Mouse (Mus musculus) midbrain, embryonic 11.5 days (tissue): ENCODE measurements around the gene Man2a2. TPM values are rescaled to one million over a fixed set of nuclear protein-coding genes. Genes with fewer than 3 reads are reported as not detected.
A peak's percentile ranks its signal among the peaks of the same experiment; 100 is the strongest.

Experiments used
- ATAC-seq: fragments of 200-750 bp; cut with Nextera tagmentation; 2 replicates; pipeline ENCODE4 v1.8.0; 2017; ENCODE audit warnings: moderate TSS enrichment, moderate library complexity; ENCODE audit not compliant: low FRiP score
- DNase-seq: peaks from one replicate; pipeline ENCODE4 v3.0.0; 2015; ENCODE audit warnings: low spot score; ENCODE audit errors: missing footprints
- H3K27ac ChIP-seq: fragments of 300-500 bp; sonication (generic); 2 replicates; pipeline ENCODE4 v1.5.1; 2014; ENCODE audit warnings: low read depth, low read length
- H3K27me3 ChIP-seq: fragments of 300-500 bp; sonication (generic); 2 replicates; pipeline ENCODE4 v1.6.1; 2014; ENCODE audit warnings: mild to moderate bottlenecking, low read length, moderate library complexity, mixed read lengths; ENCODE audit not compliant: control insufficient read depth, insufficient read depth
- H3K36me3 ChIP-seq: fragments of 300-500 bp; sonication (generic); 2 replicates; pipeline ENCODE4 v1.6.1; 2014; ENCODE audit warnings: mild to moderate bottlenecking, low read length, moderate library complexity, mixed read lengths; ENCODE audit not compliant: control insufficient read depth, insufficient read depth
- H3K4me1 ChIP-seq: fragments of 300-500 bp; sonication (generic); 2 replicates; pipeline ENCODE4 v1.6.1; 2014; ENCODE audit warnings: low read length; ENCODE audit not compliant: control insufficient read depth, insufficient read depth
- H3K4me2 ChIP-seq: fragments of 300-500 bp; sonication (generic); 2 replicates; pipeline ENCODE4 v1.6.1; 2014; ENCODE audit warnings: mild to moderate bottlenecking, moderate library complexity
- H3K4me3 ChIP-seq: fragments of 300-500 bp; sonication (generic); 2 replicates; pipeline ENCODE4 v1.5.1; 2014; ENCODE audit warnings: low read depth, low read length
- H3K9ac ChIP-seq: fragments of 300-500 bp; sonication (generic); 2 replicates; pipeline ENCODE4 v1.6.1; 2014; ENCODE audit warnings: low read length
- H3K9me3 ChIP-seq: fragments of 300-500 bp; sonication (generic); 2 replicates; pipeline ENCODE4 v1.6.1; 2016; ENCODE audit warnings: low read length; ENCODE audit not compliant: control insufficient read depth
- WGBS: fragments of 180-500 bp; shearing (Covaris S2); extraction: QIAGEN DNeasy Blood & Tissue Kit; methylation state at CpG from one replicate; pipeline ENCODE4 v1.1.7; 2014; 5-methylcytosine and 5-hydroxymethylcytosine counted together
- polyA plus RNA-seq: library from polyadenylated mRNA; unstranded; fragments of >200 nt; fragmentation: Nextera tagmentation; extraction: Ambion mirVana; gene quantifications from 2 replicates; pipeline ENCODE4 v1.2.1, GENCODE M21; 2014

Man2a2 gene
- polyA plus RNA-seq, 1 experiment from 2014 or later: 6.9 TPM

GRCm38 (mm10) chr7:80301522-80301921, 69.7 kb downstream of the Man2a2 start:
- H3K4me2 ChIP-seq: no peak overlapping the region
- H3K36me3 ChIP-seq: peaks cover 24% of the 10 kb centered on the region
- WGBS: 84% methylated on average over 2 of the region's 2 CpGs
- H3K27me3 ChIP-seq: no peaks in the 10 kb centered on the region
- no peak overlapping the region for H3K4me3 ChIP-seq
- no peak overlapping the region for H3K9ac ChIP-seq
- DNase-seq (no peak), ATAC-seq (no peak)
- no peak overlapping the region for H3K27ac ChIP-seq
- H3K9me3 ChIP-seq: no peaks in the 10 kb centered on the region
- peaks cover under 1% of the 10 kb centered on the region for H3K4me1 ChIP-seq

GRCm38 (mm10) chr7:80299568-80299967, 71.6 kb downstream of the Man2a2 start:
- Histone ChIP-seq H3K4me3 (no peak overlapping the region), H3K27ac (no peak overlapping the region), H3K4me2 (no peak overlapping the region), H3K9me3 (no peaks in the 10 kb centered on the region), H3K4me1 (peaks cover 5% of the 10 kb centered on the region), H3K36me3 (peaks cover 16% of the 10 kb centered on the region), H3K9ac (no peak overlapping the region), H3K27me3 (no peaks in the 10 kb centered on the region)
- DNase-seq (peak; percentile 65), ATAC-seq (no peak)
- whole genome bisulfite sequencing: 96% methylated on average over 3 of the region's 3 CpGs

Other genes with a start within 250 kb of the Man2a2 start
- 9.6 and 10.5 TPM in 2 replicates for gene Sema4b, start 184.5 kb downstream of the Man2a2 start, polyA plus RNA-seq
- gene Cib1, start 138.6 kb downstream of the Man2a2 start, polyA plus RNA-seq: 49.8 and 55.0 TPM in 2 replicates
- 3.8 and 4.5 TPM in 2 replicates for gene Gdpgp1, start 138.5 kb downstream of the Man2a2 start, polyA plus RNA-seq
- 0.53 and 0.91 TPM in 2 replicates for gene Ttll13, start 125.0 kb downstream of the Man2a2 start, polyA plus RNA-seq
- 53.1 and 53.2 TPM in 2 replicates for gene Ngrn, start 110.2 kb downstream of the Man2a2 start, polyA plus RNA-seq
- gene Vps33b, start 101.7 kb downstream of the Man2a2 start, polyA plus RNA-seq: 12.6 and 14.3 TPM in 2 replicates
- 231 and 232 TPM in 2 replicates for gene Prc1, start 76.9 kb downstream of the Man2a2 start, polyA plus RNA-seq
- gene Rccd1, start 46.9 kb downstream of the Man2a2 start, polyA plus RNA-seq: 10.1 and 10.9 TPM in 2 replicates
- gene Unc45a, start 30.4 kb downstream of the Man2a2 start, polyA plus RNA-seq: 28.8 and 30.4 TPM in 2 replicates
- 25.6 and 26.9 TPM in 2 replicates for gene Hddc3, start 28.3 kb downstream of the Man2a2 start, polyA plus RNA-seq
- 7.3 and 7.6 TPM in 2 replicates for gene Fes, start 16.6 kb upstream of the Man2a2 start, polyA plus RNA-seq
- 2.7 TPM in 2 replicates for gene Furin, start 34.1 kb upstream of the Man2a2 start, polyA plus RNA-seq
- 38.1 and 43.9 TPM in 2 replicates for gene Blm, start 163.7 kb upstream of the Man2a2 start, polyA plus RNA-seq